ENCODE assay signal across 9 mouse cellular contexts in the genomic region with DNA sequence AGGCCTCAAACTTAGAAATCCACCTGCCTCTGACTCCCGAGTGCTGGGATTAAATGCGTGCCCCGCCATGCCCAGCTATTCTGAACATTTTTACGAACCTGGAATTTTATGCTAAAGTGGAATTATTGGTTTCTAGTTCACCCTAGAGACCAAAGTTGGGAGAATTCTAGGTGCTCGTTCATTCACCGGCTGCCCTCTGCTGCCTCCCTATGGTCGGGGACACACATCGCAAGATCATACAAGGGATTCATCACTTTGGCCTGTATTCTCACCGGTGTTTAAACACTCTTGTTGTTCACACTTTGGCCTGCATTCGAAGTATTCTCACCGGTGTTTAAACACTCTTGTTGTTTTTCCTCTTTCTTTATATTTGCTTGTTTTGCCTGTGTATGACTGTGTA. TPM values are rescaled to one million over a fixed set of nuclear protein-coding genes. Genes with fewer than 3 reads are reported as not detected.
DNase-seq lines count a peak whose midpoint lies in the region; ATAC-seq and TF ChIP-seq lines count a peak whose summit lies in the region.
"Had no signal": no experiment of that assay in that cellular context is flagged by ENCODE, and none has a peak within 500 bp of the region (broad histone marks: within the 10 kb centered on the region; RNA-seq: fewer than 3 reads in every experiment).

No protein-coding gene starts in this region.

- H3K4me3 ChIP-seq in heart, embryonic 12.5 days, result no peak overlapping the region
- H3K4me3 ChIP-seq in CH12.LX (replicated peaks in 1 of 3; ENCODE audit: low read depth in 2 of 3, low read length in 2 of 3, poor library complexity in 1 of 3), result no peak overlapping the region
- H3K4me3 ChIP-seq in midbrain, embryonic 13.5 days (replicated peaks), result no peak overlapping the region
- H3K4me3 ChIP-seq: liver, embryonic 15.5 days had no signal

- peak; percentile 95 for TF ChIP-seq RAD21 in CH12.LX (IDR thresholded peaks at IDR 0.05; ENCODE audit: low read depth, low read length)

- H3K79me2 ChIP-seq in CH12.LX (replicated peaks; ENCODE audit: control insufficient read depth, extremely low read depth, insufficient read depth, poor library complexity, severe bottlenecking), result peaks cover 14% of the 10 kb centered on the region

- no peak for ATAC-seq in heart, embryonic 12.5 days (ENCODE audit: insufficient number of reproducible peaks, low FRiP score)
- no peak for ATAC-seq in midbrain, embryonic 13.5 days

- TF ChIP-seq EP300 in CH12.LX (IDR thresholded peaks at IDR 0.05; ENCODE audit: low read length), result no peak

- no peak for TF ChIP-seq POLR2A in CH12.LX (IDR thresholded peaks at IDR 0.05; ENCODE audit: low read depth, low read length)

- in situ Hi-C loops in CH12.LX (cut with MboI; ENCODE audit: low pct_ligation_motif_present, low pct_unique_long_range_greater_than_20kb, low sequenced_read_pairs), result no loop called here

- no peak overlapping the region for H3K9ac ChIP-seq in heart, embryonic 12.5 days
- no peak overlapping the region for H3K9ac ChIP-seq in CH12.LX (ENCODE audit: insufficient read depth, low read depth)
- 0 out of 2 replicates have a peak overlapping the region, but pooled peaks have one; percentile 19 for H3K9ac ChIP-seq in midbrain, embryonic 13.5 days (replicated peaks)
- H3K9ac ChIP-seq: liver, embryonic 15.5 days had no signal

- peaks cover 15% of the 10 kb centered on the region for H3K4me1 ChIP-seq in heart, embryonic 12.5 days (replicated peaks)
- peaks cover 12 to 36% of the 10 kb centered on the region in 2 experiments for H3K4me1 ChIP-seq in CH12.LX (ENCODE audit: control insufficient read depth in 1 of 2, insufficient read depth in 2 of 2)
- peaks cover 21% of the 10 kb centered on the region for H3K4me1 ChIP-seq in midbrain, embryonic 13.5 days (replicated peaks)

- WGBS in heart, embryonic 12.5 days, result 11% methylated on average over 11 of the region's 11 CpGs
- WGBS in midbrain, embryonic 13.5 days, result 14% methylated on average over 11 of the region's 11 CpGs

- TF ChIP-seq CTCF in CH12.LX (conservative IDR thresholded peaks at IDR 0.05 in 1 of 2, IDR thresholded peaks at IDR 0.05 in 1 of 2; ENCODE audit: low read depth in 2 of 2, low read length in 2 of 2), result peak; percentile 53 to 97; a peak in 3 of 4 replicates

- dilution Hi-C loops in CH12.LX (cut with MboI; ENCODE audit: extremely low pct_ligation_motif_present, extremely low pct_unique_long_range_greater_than_20kb, low sequenced_read_pairs), result no loop called here

- H3K36me3 ChIP-seq in heart, embryonic 12.5 days, result no peaks in the 10 kb centered on the region
- peaks cover 0 to 1% of the 10 kb centered on the region in 2 experiments for H3K36me3 ChIP-seq in CH12.LX (replicated peaks in 1 of 2; ENCODE audit: control insufficient read depth in 1 of 2, insufficient read depth in 1 of 2, low read length in 1 of 2)
- H3K36me3 ChIP-seq in midbrain, embryonic 13.5 days, result no peaks in the 10 kb centered on the region
- H3K36me3 ChIP-seq: liver, embryonic 15.5 days had no signal

- peak; percentile 89 for DNase-seq in heart, adult 11 months
- DNase-seq in CH12.LX (ENCODE audit: extremely low read depth), result peak; percentile 75
- peak; percentile 69 for DNase-seq in c-Kit-positive CD71-positive TER-119-positive erythroid progenitor cells, embryonic 14.5 days (ENCODE audit: low spot score)
- peak; percentile 64 for DNase-seq in gastrocnemius, postnatal 14 days
- peak; percentile 80 to 82 for DNase-seq in layer of hippocampus, postnatal 14 days (ENCODE audit: low spot score in 2 of 2)
- DNase-seq in spleen, postnatal 14 days (ENCODE audit: low spot score in 2 of 2), result peak; percentile 39 to 63

- H3K9me3 ChIP-seq in heart, embryonic 12.5 days (replicated peaks), result no peaks in the 10 kb centered on the region
- H3K9me3 ChIP-seq in CH12.LX (replicated peaks; ENCODE audit: low read length), result no peaks in the 10 kb centered on the region
- no peaks in the 10 kb centered on the region for H3K9me3 ChIP-seq in midbrain, embryonic 13.5 days
- H3K9me3 ChIP-seq: liver, embryonic 15.5 days had no signal

- H3K4me2 ChIP-seq in heart, embryonic 12.5 days, result no peak overlapping the region
- H3K4me2 ChIP-seq in CH12.LX (ENCODE audit: insufficient read depth, low read depth, poor library complexity, severe bottlenecking), result no peak overlapping the region
- no peak overlapping the region for H3K4me2 ChIP-seq in midbrain, embryonic 13.5 days (replicated peaks)
- H3K4me2 ChIP-seq: liver, embryonic 15.5 days had no signal

- no peaks in the 10 kb centered on the region for H3K27me3 ChIP-seq in heart, embryonic 12.5 days (replicated peaks)
- H3K27me3 ChIP-seq in CH12.LX (replicated peaks), result no peaks in the 10 kb centered on the region
- no peaks in the 10 kb centered on the region for H3K27me3 ChIP-seq in midbrain, embryonic 13.5 days
- H3K27me3 ChIP-seq: liver, embryonic 15.5 days had no signal

- intact Hi-C loops in gastrocnemius, postnatal 14 days (cut with DNase I; ENCODE audit: low total_unique reads), result loop anchor here (5.0 kb wide), 3 partner anchors 34 to 154 kb away; no protein-coding TSS in a partner anchor

- H3K27ac ChIP-seq in heart, embryonic 12.5 days (ENCODE audit: poor library complexity, severe bottlenecking), result no peak overlapping the region
- H3K27ac ChIP-seq in CH12.LX (ENCODE audit: insufficient read depth, low read depth), result no peak overlapping the region
- no peak overlapping the region for H3K27ac ChIP-seq in midbrain, embryonic 13.5 days
- H3K27ac ChIP-seq: liver, embryonic 15.5 days had no signal

TF ChIP-seq in CH12.LX, 34 proteins besides CTCF, POLR2A, EP300 and RAD21:
- no peak for TF ChIP-seq MAX (IDR thresholded peaks at IDR 0.05; ENCODE audit: low read length)
- peak; percentile 81 for TF ChIP-seq ZC3H11A (IDR thresholded peaks at IDR 0.05; ENCODE audit: low read depth, low read length)
- TF ChIP-seq NELFE (IDR thresholded peaks at IDR 0.05; ENCODE audit: low read depth, low read length), result peak; percentile 20; the same call in 1 of the 2 replicates
- peak; percentile 92 for TF ChIP-seq SMC3 (IDR thresholded peaks at IDR 0.05; ENCODE audit: low read depth, low read length)

RNA-seq across cellular contexts. Expression of gene Pak4, which starts 3.0 kb away (rescaled TPM):
- polyA plus RNA-seq in heart, embryonic 12.5 days (2016; fragmentation: Nextera tagmentation; extraction: Ambion mirVana), result 32.7 TPM in 2 replicates
- total RNA-seq in CH12.LX (2012; rRNA removed) (8.3 and 10.7 TPM in 2 replicates), CH12.LX (2014; rRNA removed) (6.7 and 7.5 TPM in 2 replicates)
- polyA plus RNA-seq in CH12.LX (2012; ENCODE audit: insufficient read length, low read depth), result 10.5 and 11.2 TPM in 2 replicates
- 1 to 10 TPM; 2.9 to 4.6 TPM for total RNA-seq in gastrocnemius, postnatal 14 days (2021)
- 10 to 100 TPM; 11.6 to 14.6 TPM for total RNA-seq in layer of hippocampus, postnatal 14 days (2021)
- polyA plus RNA-seq in midbrain, embryonic 13.5 days (2015; fragmentation: Nextera tagmentation; extraction: Ambion mirVana), result 25.6 and 28.0 TPM in 2 replicates

RNA-seq across cellular contexts. Expression of gene Samd4b, which starts 3.1 kb away (rescaled TPM):
- polyA plus RNA-seq in heart, embryonic 12.5 days (2016; fragmentation: Nextera tagmentation; extraction: Ambion mirVana), result 29.0 and 29.5 TPM in 2 replicates
- total RNA-seq in CH12.LX (2012; rRNA removed) (7.7 and 10.0 TPM in 2 replicates), CH12.LX (2014; rRNA removed) (2.7 and 3.7 TPM in 2 replicates)
- 18.0 and 24.6 TPM in 2 replicates for polyA plus RNA-seq in CH12.LX (2012; ENCODE audit: insufficient read length, low read depth)
- 10 to 100 TPM; 15.7 to 18.5 TPM for total RNA-seq in gastrocnemius, postnatal 14 days (2021)
- 10 to 100 TPM; 69.5 to 71.6 TPM for total RNA-seq in layer of hippocampus, postnatal 14 days (2021)
- polyA plus RNA-seq in midbrain, embryonic 13.5 days (2015; fragmentation: Nextera tagmentation; extraction: Ambion mirVana), result 20.0 and 25.7 TPM in 2 replicates

RNA-seq across cellular contexts. Expression of gene Acp7, which starts 30.1 kb away (rescaled TPM):
- polyA plus RNA-seq in heart, embryonic 12.5 days (2016; fragmentation: Nextera tagmentation; extraction: Ambion mirVana), result not detected in 2 replicates
- total RNA-seq in CH12.LX (2012; rRNA removed), result not detected in 2 replicates
- total RNA-seq in CH12.LX (2014; rRNA removed), result not detected in 2 replicates
- not detected in 2 replicates for polyA plus RNA-seq in CH12.LX (2012; ENCODE audit: insufficient read length, low read depth)
- not detected for total RNA-seq in gastrocnemius, postnatal 14 days (2021)
- total RNA-seq in layer of hippocampus, postnatal 14 days (2021), result 1 to 10 TPM; 1.0 to 1.9 TPM
- not detected in 2 replicates for polyA plus RNA-seq in midbrain, embryonic 13.5 days (2015; fragmentation: Nextera tagmentation; extraction: Ambion mirVana)
- polyA plus RNA-seq: liver, embryonic 15.5 days had no signal

RNA-seq across cellular contexts. Expression of gene Nccrp1, which starts 54.0 kb away (rescaled TPM):
- not detected in 2 replicates for polyA plus RNA-seq in heart, embryonic 12.5 days (2016; fragmentation: Nextera tagmentation; extraction: Ambion mirVana)
- total RNA-seq in CH12.LX (2012; rRNA removed) (not detected in 2 replicates), CH12.LX (2014; rRNA removed) (not detected in 2 replicates)
- polyA plus RNA-seq in CH12.LX (2012; ENCODE audit: insufficient read length, low read depth), result not detected in 2 replicates
- total RNA-seq in gastrocnemius, postnatal 14 days (2021), result not detected
- total RNA-seq in layer of hippocampus, postnatal 14 days (2021), result under 1 TPM; 0.33 to 0.62 TPM
- polyA plus RNA-seq in midbrain, embryonic 13.5 days (2015; fragmentation: Nextera tagmentation; extraction: Ambion mirVana), result not detected in 2 replicates
- polyA plus RNA-seq: liver, embryonic 15.5 days had no signal
